Mouse (Mus musculus): ENCODE measurements around the gene Rassf1.

DNA sequence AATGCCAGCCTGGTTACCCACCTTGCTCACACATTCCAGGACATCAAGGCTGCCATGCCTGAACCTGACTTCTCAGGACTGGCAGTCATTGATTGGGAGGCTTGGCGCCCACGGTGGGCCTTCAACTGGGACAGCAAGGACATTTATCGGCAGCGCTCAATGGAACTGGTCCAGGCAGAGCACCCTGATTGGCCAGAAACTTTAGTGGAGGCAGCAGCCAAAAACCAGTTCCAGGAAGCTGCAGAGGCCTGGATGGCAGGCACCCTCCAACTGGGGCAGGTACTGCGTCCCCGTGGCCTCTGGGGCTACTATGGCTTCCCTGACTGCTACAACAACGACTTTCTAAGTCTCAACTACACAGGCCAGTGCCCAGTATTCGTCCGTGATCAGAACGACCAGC is 26.5 kb downstream of the Rassf1 start:
- TF ChIP-seq CTCF (IDR thresholded peaks at IDR 0.05; ENCODE audit: insufficient read depth, low read depth, low read length) (no peak), POLR2A (IDR thresholded peaks at IDR 0.05; ENCODE audit: insufficient read depth, low read depth, low read length) (no peak)

Data from olfactory bulb, adult 2 months (tissue).